Mouse (Mus musculus) midbrain, embryonic 12.5 days (tissue): ENCODE measurements around the gene Wfdc18. TPM values are rescaled to one million over a fixed set of nuclear protein-coding genes. Genes with fewer than 3 reads are reported as not detected.

Experiments used
- ATAC-seq: fragments of 200-750 bp; cut with Nextera tagmentation; 2 replicates; pipeline ENCODE4 v1.8.0; 2017; ENCODE audit warnings: low read depth, moderate TSS enrichment, moderate library complexity; ENCODE audit not compliant: low FRiP score
- H3K27ac ChIP-seq: fragments of 300-500 bp; sonication (generic); replicated peaks from 2 replicates; pipeline ENCODE4 v1.5.1; 2016; ENCODE audit warnings: mild to moderate bottlenecking
- H3K27me3 ChIP-seq: fragments of 300-500 bp; sonication (generic); 2 replicates; pipeline ENCODE4 v1.6.1; 2016; ENCODE audit warnings: mild to moderate bottlenecking
- H3K36me3 ChIP-seq: fragments of 300-500 bp; sonication (generic); 2 replicates; pipeline ENCODE4 v1.6.1; 2016
- H3K4me1 ChIP-seq: fragments of 300-500 bp; sonication (generic); 2 replicates; pipeline ENCODE4 v1.6.1; 2016
- H3K4me2 ChIP-seq: fragments of 300-500 bp; sonication (generic); replicated peaks from 2 replicates; pipeline ENCODE4 v1.6.1; 2016; ENCODE audit warnings: mild to moderate bottlenecking, moderate library complexity
- H3K4me3 ChIP-seq: fragments of 300-500 bp; sonication (generic); 2 replicates; pipeline ENCODE4 v1.5.1; 2016; ENCODE audit warnings: mild to moderate bottlenecking
- H3K9ac ChIP-seq: fragments of 300-500 bp; sonication (generic); replicated peaks from 2 replicates; pipeline ENCODE4 v1.6.1; 2016; ENCODE audit warnings: mild to moderate bottlenecking, moderate library complexity
- H3K9me3 ChIP-seq: fragments of 300-500 bp; sonication (generic); 2 replicates; pipeline ENCODE4 v1.6.1; 2016; ENCODE audit warnings: mild to moderate bottlenecking
- WGBS: fragments of 180-500 bp; shearing (Covaris S2); methylation state at CpG from one replicate; pipeline ENCODE4 v1.1.7; 2016; 5-methylcytosine and 5-hydroxymethylcytosine counted together
- polyA plus RNA-seq: library from polyadenylated mRNA; unstranded; fragments of >200 nt; fragmentation: Nextera tagmentation; extraction: Ambion mirVana; gene quantifications from 2 replicates; pipeline ENCODE4 v1.2.1, GENCODE M21; 2016

The Wfdc18 gene
- polyA plus RNA-seq, 1 experiment from 2014 or later = not detected

DNA sequence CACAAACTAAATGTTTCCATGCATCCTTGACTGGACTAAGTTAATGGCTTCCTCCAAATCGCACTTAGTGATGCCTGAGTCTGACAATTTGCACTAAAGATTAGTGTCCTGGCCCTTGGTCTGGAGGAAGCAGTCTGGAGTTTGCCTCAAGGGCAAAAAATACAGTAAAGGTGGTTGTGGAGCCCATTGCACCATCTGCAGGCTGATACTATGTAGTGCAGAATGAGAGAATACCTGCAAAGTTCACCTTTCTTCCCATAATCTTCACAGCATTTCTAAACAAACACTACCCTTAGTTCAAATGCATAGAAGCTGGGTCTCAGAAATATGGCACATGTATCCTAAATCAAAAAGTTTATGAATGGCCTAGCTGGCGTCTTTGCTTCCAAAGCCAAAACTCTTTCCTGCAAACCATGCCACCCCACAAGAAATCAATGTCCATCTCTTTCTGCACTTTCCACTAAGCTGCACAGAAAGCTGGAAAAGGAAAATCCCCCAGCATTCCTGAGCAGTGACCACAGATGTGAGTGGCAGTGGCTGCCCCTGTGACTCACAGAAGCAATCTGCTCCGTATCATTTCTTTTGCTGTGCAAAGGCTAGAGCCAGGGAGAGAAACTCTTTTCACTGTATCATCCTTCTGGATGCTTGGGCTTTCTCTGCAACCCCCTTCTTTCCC is 20.1 kb downstream of the Wfdc18 start:
- 69% methylated on average over 3 of the region's 3 CpGs for WGBS
- Histone ChIP-seq H3K27me3 (no peaks in the 10 kb centered on the region), H3K36me3 (no peaks in the 10 kb centered on the region), H3K27ac (no peak overlapping the region), H3K4me1 (no peaks in the 10 kb centered on the region), H3K4me2 (no peak overlapping the region), H3K9ac (no peak overlapping the region), H3K4me3 (no peak overlapping the region), H3K9me3 (no peaks in the 10 kb centered on the region)
- ATAC-seq = no peak

GRCm38 (mm10) chr11:83731116-83731515 is 22.3 kb downstream of the Wfdc18 start:
- Histone ChIP-seq H3K9ac (no peak overlapping the region), H3K36me3 (no peaks in the 10 kb centered on the region), H3K27me3 (no peaks in the 10 kb centered on the region), H3K4me2 (no peak overlapping the region), H3K27ac (no peak overlapping the region), H3K4me3 (no peak overlapping the region), H3K4me1 (no peaks in the 10 kb centered on the region), H3K9me3 (no peaks in the 10 kb centered on the region)
- WGBS = 89% methylated on average over 1 of the region's 1 CpGs
- no peak for ATAC-seq

- H3K4me1 ChIP-seq = no peaks in the 10 kb centered on the region
- H3K4me2 ChIP-seq = no peak overlapping the region
- no peak overlapping the region for H3K4me3 ChIP-seq
- H3K27me3 ChIP-seq = no peaks in the 10 kb centered on the region
- no peaks in the 10 kb centered on the region for H3K36me3 ChIP-seq
- no peaks in the 10 kb centered on the region for H3K9me3 ChIP-seq
- no peak overlapping the region for H3K27ac ChIP-seq
- H3K9ac ChIP-seq = no peak overlapping the region
- 82% methylated on average over 5 of the region's 5 CpGs for WGBS
- no peak for ATAC-seq
Measured at GRCm38 (mm10) chr11:83733071-83733640, 24.3 kb downstream of the Wfdc18 start.

- no peaks in the 10 kb centered on the region for H3K27me3 ChIP-seq
- no peak overlapping the region for H3K4me3 ChIP-seq
- no peaks in the 10 kb centered on the region for H3K4me1 ChIP-seq
- H3K27ac ChIP-seq = no peak overlapping the region
- ATAC-seq = no peak
- no peaks in the 10 kb centered on the region for H3K9me3 ChIP-seq
- H3K36me3 ChIP-seq = no peaks in the 10 kb centered on the region
- H3K4me2 ChIP-seq = no peak overlapping the region
- H3K9ac ChIP-seq = no peak overlapping the region
- 82% methylated on average over 1 of the region's 1 CpGs for WGBS
Measured at GRCm38 (mm10) chr11:83734215-83734614, 25.4 kb downstream of the Wfdc18 start.

DNA sequence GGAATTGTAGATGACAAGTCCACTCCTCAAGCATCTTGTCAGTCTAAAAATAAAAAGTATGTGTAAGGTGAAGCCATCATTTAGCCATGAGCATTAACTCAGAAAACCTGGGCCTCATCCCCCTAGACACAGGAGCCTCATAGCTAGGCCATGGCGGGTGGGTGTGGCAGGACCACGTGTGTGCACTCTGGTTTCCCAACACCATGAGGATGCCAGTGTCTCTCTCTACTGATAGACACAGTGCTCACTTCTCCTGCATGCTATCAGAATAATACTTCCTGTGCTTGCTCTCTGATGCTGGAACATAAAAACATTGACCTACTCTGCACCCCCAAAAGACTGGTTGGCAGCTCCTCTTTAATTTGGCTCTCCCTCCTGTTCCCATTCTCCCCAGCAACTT is 27.1 kb downstream of the Wfdc18 start:
- H3K4me2 ChIP-seq = no peak overlapping the region
- peaks cover 5% of the 10 kb centered on the region for H3K27me3 ChIP-seq
- no peak overlapping the region for H3K9ac ChIP-seq
- no peaks in the 10 kb centered on the region for H3K36me3 ChIP-seq
- H3K4me3 ChIP-seq = no peak overlapping the region
- H3K27ac ChIP-seq = no peak overlapping the region
- no peaks in the 10 kb centered on the region for H3K9me3 ChIP-seq
- H3K4me1 ChIP-seq = no peaks in the 10 kb centered on the region
- 74% methylated on average over 2 of the region's 2 CpGs for WGBS
- no peak for ATAC-seq

DNA sequence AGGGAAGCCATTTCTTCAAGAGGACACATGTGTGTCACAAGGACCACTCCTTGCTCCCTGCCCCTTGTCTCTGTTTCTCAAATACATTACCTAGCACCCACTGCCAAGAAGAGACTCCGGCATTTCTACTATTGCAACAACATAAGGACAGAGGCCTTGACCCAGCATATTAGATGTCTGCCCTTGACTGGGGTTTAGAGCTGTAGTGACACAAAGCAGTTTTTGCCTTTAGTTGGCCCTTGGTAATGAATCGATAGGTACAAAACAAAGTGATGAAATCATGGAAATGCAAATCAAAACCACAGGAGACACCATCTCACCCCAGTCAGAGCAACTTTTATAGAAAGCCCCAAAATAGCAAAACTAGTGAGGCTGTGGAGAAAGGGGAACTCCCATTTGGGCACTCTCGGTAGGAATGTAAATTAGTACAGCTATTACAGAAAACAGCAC is 28.3 kb downstream of the Wfdc18 start:
- Histone ChIP-seq H3K27ac (no peak overlapping the region), H3K27me3 (peaks cover 9% of the 10 kb centered on the region), H3K9me3 (no peaks in the 10 kb centered on the region), H3K9ac (no peak overlapping the region), H3K4me3 (no peak overlapping the region), H3K36me3 (no peaks in the 10 kb centered on the region), H3K4me1 (no peaks in the 10 kb centered on the region), H3K4me2 (no peak overlapping the region)
- 89% methylated on average over 3 of the region's 3 CpGs for WGBS
- ATAC-seq = no peak

- H3K27ac ChIP-seq = no peak overlapping the region
- no peak overlapping the region for H3K4me2 ChIP-seq
- H3K36me3 ChIP-seq = no peaks in the 10 kb centered on the region
- no peak for ATAC-seq
- H3K27me3 ChIP-seq = peaks cover 9% of the 10 kb centered on the region
- no peaks in the 10 kb centered on the region for H3K9me3 ChIP-seq
- H3K9ac ChIP-seq = no peak overlapping the region; the same call in 1 of the 2 replicates
- 21% methylated on average over 5 of the region's 5 CpGs for WGBS
- H3K4me3 ChIP-seq = no peak overlapping the region
- no peaks in the 10 kb centered on the region for H3K4me1 ChIP-seq
Measured at GRCm38 (mm10) chr11:83739241-83739640, 30.4 kb downstream of the Wfdc18 start.

DNA sequence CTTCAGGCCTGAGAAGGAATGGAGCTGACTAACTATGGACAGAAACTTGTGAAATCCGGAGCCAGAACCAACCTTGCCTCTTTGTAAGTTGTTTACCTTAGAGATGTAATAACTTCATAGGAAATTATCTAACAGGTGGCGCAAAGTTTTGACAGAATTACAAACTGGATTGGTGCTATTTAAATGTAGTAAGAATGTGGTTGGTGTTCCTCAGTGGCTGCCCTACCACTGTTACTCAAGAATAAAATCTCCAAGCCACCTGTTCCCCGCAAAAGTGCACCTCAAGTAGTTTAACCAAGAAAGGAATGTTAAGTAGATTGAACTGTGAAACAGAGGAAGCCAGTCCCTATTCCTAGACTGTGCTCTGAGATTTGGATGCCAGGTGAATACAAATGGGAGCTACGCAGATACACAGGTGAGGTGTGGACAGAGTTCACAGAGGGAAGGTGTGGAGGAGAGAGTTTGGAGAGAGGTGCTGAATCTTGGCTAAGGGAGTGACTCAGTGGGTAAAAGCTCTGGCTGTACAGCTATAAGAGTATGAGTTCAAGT is 31.7 kb downstream of the Wfdc18 start:
- WGBS = 82% methylated on average over 4 of the region's 4 CpGs
- H3K4me3 ChIP-seq = no peak overlapping the region
- peaks cover 17% of the 10 kb centered on the region for H3K27me3 ChIP-seq
- H3K27ac ChIP-seq = no peak overlapping the region
- no peak overlapping the region for H3K9ac ChIP-seq
- no peaks in the 10 kb centered on the region for H3K9me3 ChIP-seq
- no peaks in the 10 kb centered on the region for H3K4me1 ChIP-seq
- no peak overlapping the region for H3K4me2 ChIP-seq
- H3K36me3 ChIP-seq = no peaks in the 10 kb centered on the region
- no peak for ATAC-seq

- Histone ChIP-seq H3K9ac (no peak overlapping the region), H3K4me1 (no peaks in the 10 kb centered on the region), H3K27ac (no peak overlapping the region), H3K4me3 (no peak overlapping the region), H3K27me3 (peaks cover 30% of the 10 kb centered on the region), H3K36me3 (no peaks in the 10 kb centered on the region), H3K4me2 (no peak overlapping the region), H3K9me3 (no peaks in the 10 kb centered on the region)
- WGBS = 90% methylated on average over 5 of the region's 5 CpGs
- ATAC-seq = no peak
Measured at GRCm38 (mm10) chr11:83741841-83742240, 33.0 kb downstream of the Wfdc18 start.

- Histone ChIP-seq H3K4me1 (no peaks in the 10 kb centered on the region), H3K9me3 (no peaks in the 10 kb centered on the region), H3K27me3 (peaks cover 40% of the 10 kb centered on the region), H3K4me2 (no peak overlapping the region), H3K27ac (no peak overlapping the region), H3K36me3 (no peaks in the 10 kb centered on the region), H3K4me3 (no peak overlapping the region), H3K9ac (no peak overlapping the region)
- no peak for ATAC-seq
- 75% methylated on average over 9 of the region's 9 CpGs for WGBS
Measured at GRCm38 (mm10) chr11:83742731-83743355, 34.0 kb downstream of the Wfdc18 start.

GRCm38 (mm10) chr11:83743525-83743924 is 34.7 kb downstream of the Wfdc18 start:
- no peak overlapping the region for H3K4me2 ChIP-seq
- 88% methylated on average over 3 of the region's 3 CpGs for WGBS
- H3K27ac ChIP-seq = no peak overlapping the region
- H3K4me1 ChIP-seq = no peaks in the 10 kb centered on the region
- no peaks in the 10 kb centered on the region for H3K9me3 ChIP-seq
- no peak overlapping the region for H3K4me3 ChIP-seq
- ATAC-seq = no peak
- H3K9ac ChIP-seq = no peak overlapping the region
- H3K36me3 ChIP-seq = no peaks in the 10 kb centered on the region
- H3K27me3 ChIP-seq = peaks cover 47% of the 10 kb centered on the region

GRCm38 (mm10) chr11:83746152-83746551 is 37.3 kb downstream of the Wfdc18 start:
- Histone ChIP-seq H3K9ac (no peak overlapping the region), H3K4me3 (no peak overlapping the region), H3K4me2 (no peak overlapping the region), H3K9me3 (no peaks in the 10 kb centered on the region), H3K27me3 (peaks cover 47% of the 10 kb centered on the region), H3K27ac (no peak overlapping the region), H3K4me1 (no peaks in the 10 kb centered on the region), H3K36me3 (no peaks in the 10 kb centered on the region)
- ATAC-seq = no peak
- WGBS = 77% methylated on average over 4 of the region's 4 CpGs
